Mouse (Mus musculus) G1E (cell line): ENCODE results near the gene Sugp1. TPM values are rescaled to one million over a fixed set of nuclear protein-coding genes. Genes with fewer than 3 reads are reported as not detected.
A peak's percentile ranks its signal among the peaks of the same experiment; 100 is the strongest.
"Not testable (repeated sequence)": the region's sequence is repeated elsewhere in the genome, so short reads cannot be mapped to it uniquely, and the experiment has no call there.

Experiments
- ATAC-seq: 2 replicates; pipeline ENCODE4 v1.8.0; 2016; ENCODE audit warnings: mild to moderate bottlenecking; ENCODE audit not compliant: insufficient number of reproducible peaks, poor library complexity, low FRiP score, severe bottlenecking; ENCODE audit errors: extremely low read depth
- DNase-seq: peaks from one replicate; pipeline ENCODE4 v3.0.0; 2012; ENCODE audit warnings: low spot score
- H3K27me3 ChIP-seq: 2 replicates; pipeline ENCODE4 v1.6.1; 2012; ENCODE audit warnings: mild to moderate bottlenecking, low read length, inconsistent platforms; ENCODE audit not compliant: insufficient read depth
- H3K36me3 ChIP-seq: replicated peaks from 2 replicates; pipeline ENCODE3; 2012; ENCODE audit warnings: mild to moderate bottlenecking, inconsistent platforms
- H3K4me1 ChIP-seq: 2 replicates; pipeline ENCODE4 v1.6.1; 2012; ENCODE audit warnings: low read depth, low read length, inconsistent platforms, mixed read lengths; ENCODE audit not compliant: insufficient read depth
- H3K4me3 ChIP-seq: 2 replicates; pipeline ENCODE4 v1.5.1; 2012; ENCODE audit warnings: low read depth, mild to moderate bottlenecking, inconsistent platforms, low read length, moderate library complexity, mixed read lengths
- H3K9me3 ChIP-seq: replicated peaks from 2 replicates; pipeline ENCODE4 v1.6.1; 2012; ENCODE audit warnings: inconsistent platforms
- CTCF ChIP-seq: IDR thresholded peaks from 2 replicates; pipeline ENCODE4 v1.5.1; 2012; ENCODE audit warnings: low read depth, low read length, inconsistent platforms, mixed read lengths
- GATA1 ChIP-seq: IDR thresholded peaks from 2 replicates; pipeline ENCODE4 v1.6.1; 2012; ENCODE audit warnings: borderline replicate concordance, low read length, inconsistent platforms, mixed read lengths
- GATA2 ChIP-seq: IDR thresholded peaks from 2 replicates; pipeline ENCODE4 v1.6.1; 2012; ENCODE audit warnings: low read depth, low read length, inconsistent platforms, borderline replicate concordance
- POLR2AphosphoS5 ChIP-seq: IDR thresholded peaks from 2 replicates; pipeline ENCODE4 v1.6.1; 2012; ENCODE audit warnings: low read depth, low read length, inconsistent platforms; ENCODE audit not compliant: insufficient replicate concordance
- TAL1 ChIP-seq: conservative IDR thresholded peaks from 2 replicates; pipeline ENCODE4 v1.6.1; 2012; ENCODE audit warnings: low read depth, low read length, inconsistent platforms, mixed read lengths
- polyA plus RNA-seq: library from polyadenylated mRNA; stranded (reverse); fragments of >175 nt; gene quantifications from 2 replicates; pipeline ENCODE4 v1.2.3, GENCODE M21; 2012
- total RNA-seq, 2 experiments: library from RNA; stranded (forward) in 1 of 2; stranded (reverse) in 1 of 2; fragments of 200-1000 nt in 1 of 2; fragments of >200 nt in 1 of 2; fragmentation: Nextera tagmentation in 1 of 2; gene quantifications; 2 replicates each; pipeline ENCODE4 v1.2.3; 2014 to 2017

Sugp1 gene
- total and polyA plus RNA-seq, 3 experiments = 33.1 to 44.9 (median 43.3) TPM

DNA sequence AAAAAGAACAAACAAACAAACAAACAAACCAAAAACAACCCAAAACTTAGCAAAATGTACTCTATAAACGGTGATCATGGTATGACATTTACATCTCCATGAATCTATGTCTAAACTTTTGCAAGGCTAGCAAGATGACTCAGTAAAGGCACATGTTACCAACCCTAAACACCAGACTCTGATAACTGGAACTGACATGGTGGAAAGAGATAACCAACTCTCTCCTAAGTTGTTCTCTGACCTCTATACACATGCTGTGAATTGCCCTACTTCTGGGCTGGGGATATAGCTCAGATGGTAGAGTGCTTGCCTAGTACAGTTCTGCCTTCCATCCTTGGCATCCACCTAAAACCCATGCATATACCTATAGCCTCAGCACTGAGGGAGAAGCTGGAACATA, 4.6 kb upstream of the Sugp1 start:
- no peak overlapping the region for H3K4me3 ChIP-seq
- H3K9me3 ChIP-seq = no peaks in the 10 kb centered on the region
- peaks cover 26% of the 10 kb centered on the region for H3K4me1 ChIP-seq
- TF ChIP-seq POLR2AphosphoS5 = no peak
- no peak for TF ChIP-seq CTCF
- TF ChIP-seq TAL1 = no peak
- no peak for TF ChIP-seq GATA1
- TF ChIP-seq GATA2 = no peak
- no peak for DNase-seq
- no peak for ATAC-seq
- no peaks in the 10 kb centered on the region for H3K27me3 ChIP-seq
- peaks cover 70% of the 10 kb centered on the region for H3K36me3 ChIP-seq

DNA sequence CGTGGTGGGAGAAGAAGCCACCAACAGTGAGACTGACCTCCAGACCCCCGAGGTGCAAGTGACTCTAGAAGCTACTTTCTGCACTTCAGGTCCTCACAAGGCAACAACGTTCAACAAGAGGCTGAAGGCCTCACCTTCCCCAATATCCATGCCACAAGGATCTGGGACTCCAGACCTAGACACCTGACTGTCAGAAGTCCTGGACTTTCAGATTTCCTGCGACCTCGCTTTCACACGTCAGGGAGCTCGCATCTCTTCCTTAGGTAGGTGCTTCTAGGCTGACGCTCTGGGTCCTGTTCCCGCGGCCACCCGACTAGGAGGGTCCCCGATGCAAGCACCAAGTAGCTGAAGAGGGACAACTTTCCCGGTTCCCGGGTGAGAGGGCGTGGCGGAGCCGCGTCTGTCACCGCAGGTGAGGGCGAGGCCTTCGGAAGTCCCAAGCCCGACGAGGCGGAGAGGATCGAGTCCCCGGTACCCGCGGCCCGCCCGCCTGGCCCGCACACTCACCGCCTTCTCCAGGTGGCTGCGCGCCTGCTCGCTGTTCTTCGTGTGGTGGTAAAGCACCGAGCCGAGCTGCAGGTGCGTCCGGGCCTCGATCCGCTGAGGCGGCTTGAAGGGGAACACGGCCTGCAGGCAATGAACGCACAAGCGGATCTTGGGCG, 597 bp upstream of the Sugp1 start:
- Histone ChIP-seq H3K4me1 (peaks cover 42% of the 10 kb centered on the region), H3K27me3 (no peaks in the 10 kb centered on the region), H3K9me3 (no peaks in the 10 kb centered on the region), H3K36me3 (peaks cover 50% of the 10 kb centered on the region), H3K4me3 (peak overlapping the region; percentile 91)
- ATAC-seq = no peak
- peak; percentile 39 for DNase-seq
- TF ChIP-seq GATA2 (no peak), TAL1 (no peak), GATA1 (no peak), POLR2AphosphoS5 (no peak), CTCF (no peak)

DNA sequence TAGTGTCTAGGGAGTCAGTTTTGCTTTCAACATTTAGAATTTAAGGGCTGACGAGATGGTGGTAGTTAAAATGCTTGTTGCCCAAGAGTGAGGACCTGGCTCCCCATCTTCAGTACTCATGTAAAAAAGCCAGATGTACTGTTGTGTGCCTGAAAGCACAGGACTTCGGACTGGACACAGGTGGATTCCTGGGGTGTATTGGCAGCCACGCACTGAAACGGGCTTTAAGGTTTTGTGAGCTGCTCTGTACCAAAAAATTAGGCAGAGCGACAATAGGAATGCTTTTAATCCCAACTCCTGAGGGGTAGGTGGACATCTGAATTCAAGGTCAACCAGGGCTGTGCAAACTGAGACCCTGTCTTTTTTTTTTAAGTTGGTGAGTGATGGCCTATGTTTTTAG, 1.4 kb downstream of the Sugp1 start:
- Histone ChIP-seq H3K4me3 (peak overlapping the region; percentile 91; the same call in 1 of the 2 replicates), H3K36me3 (peaks cover 51% of the 10 kb centered on the region), H3K27me3 (no peaks in the 10 kb centered on the region), H3K9me3 (no peaks in the 10 kb centered on the region), H3K4me1 (peaks cover 42% of the 10 kb centered on the region)
- no peak for TF ChIP-seq POLR2AphosphoS5
- TF ChIP-seq CTCF = no peak
- no peak for TF ChIP-seq TAL1
- TF ChIP-seq GATA2 = no peak
- TF ChIP-seq GATA1 = no peak
- no peak for ATAC-seq
- no peak for DNase-seq

DNA sequence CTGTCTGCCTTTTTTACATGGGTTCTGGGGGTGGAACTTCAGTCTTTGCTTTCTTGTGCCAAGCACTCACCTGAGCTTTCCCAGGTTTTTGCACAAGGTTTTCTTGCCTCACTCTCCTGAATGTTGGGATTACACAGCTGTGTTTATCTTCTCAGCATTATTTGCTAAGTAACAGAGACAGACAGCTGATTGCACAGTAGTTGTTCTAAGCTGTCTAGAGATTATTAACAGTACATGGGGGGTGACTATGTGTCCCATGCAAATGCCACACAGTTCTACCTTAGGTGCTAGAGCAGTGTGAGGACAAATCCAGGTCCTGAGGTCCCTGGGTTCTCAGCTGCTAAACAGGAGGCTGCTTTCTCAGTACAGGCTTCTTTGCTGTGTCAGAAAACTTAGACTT, 7.0 kb downstream of the Sugp1 start:
- H3K36me3 ChIP-seq = peaks cover 77% of the 10 kb centered on the region
- H3K4me3 ChIP-seq = no peak overlapping the region
- ATAC-seq = no peak
- TF ChIP-seq TAL1 (no peak), POLR2AphosphoS5 (no peak), GATA2 (no peak), GATA1 (no peak), CTCF (no peak)
- H3K4me1 ChIP-seq = peaks cover 2% of the 10 kb centered on the region; the same call in 1 of the 2 replicates
- H3K9me3 ChIP-seq = no peaks in the 10 kb centered on the region
- H3K27me3 ChIP-seq = no peaks in the 10 kb centered on the region
- DNase-seq = no peak

DNA sequence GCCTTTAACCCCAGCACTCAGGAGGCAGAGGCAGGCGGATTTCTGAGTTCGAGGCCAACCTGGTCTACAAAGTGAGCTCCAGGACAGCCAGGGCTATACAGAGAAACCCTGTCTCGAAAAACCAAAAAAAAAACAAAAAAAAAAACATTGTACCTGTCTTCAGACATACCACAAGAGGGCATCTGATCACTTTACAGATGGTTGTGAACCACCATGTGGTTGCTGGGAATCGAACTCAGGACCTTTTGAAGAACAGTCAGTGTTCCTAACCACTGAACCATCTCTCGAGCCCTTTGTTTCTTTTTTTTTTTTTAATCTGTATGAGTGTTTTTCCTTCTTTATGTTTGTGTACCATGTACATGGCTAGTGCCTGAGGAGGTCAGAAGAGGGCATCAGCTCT, 7.8 kb downstream of the Sugp1 start:
- H3K4me3 ChIP-seq, H3K27me3 ChIP-seq, DNase-seq, ATAC-seq, H3K9me3 ChIP-seq, H3K4me1 ChIP-seq: not testable (repeated sequence)
- peaks cover 82% of the 10 kb centered on the region for H3K36me3 ChIP-seq

DNA sequence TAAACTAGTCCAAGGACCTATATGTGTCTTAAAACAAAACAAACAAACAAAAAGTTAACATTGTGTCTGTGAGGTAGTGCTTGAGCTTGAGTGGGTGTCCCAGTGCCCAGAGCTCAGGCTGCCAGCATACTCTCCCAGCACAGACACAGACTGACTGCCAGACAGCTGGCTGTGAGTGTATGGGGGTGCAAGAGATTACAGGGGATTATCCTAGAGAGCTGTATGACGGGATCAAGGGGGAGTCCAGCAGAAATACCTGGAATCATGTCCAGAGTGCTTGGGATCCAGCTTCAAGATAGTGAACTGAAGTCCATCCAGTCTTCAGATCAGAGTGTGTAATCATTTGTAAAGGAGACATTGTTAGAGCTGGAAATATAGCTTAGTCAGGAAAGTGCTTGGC, 15.1 kb downstream of the Sugp1 start:
- Histone ChIP-seq H3K4me1 (no peaks in the 10 kb centered on the region), H3K27me3 (no peaks in the 10 kb centered on the region), H3K4me3 (no peak overlapping the region), H3K9me3 (no peaks in the 10 kb centered on the region), H3K36me3 (peaks cover 92% of the 10 kb centered on the region)
- ATAC-seq (no peak), DNase-seq (no peak)
- TF ChIP-seq POLR2AphosphoS5 (no peak), CTCF (no peak), TAL1 (no peak), GATA2 (no peak), GATA1 (no peak)

DNA sequence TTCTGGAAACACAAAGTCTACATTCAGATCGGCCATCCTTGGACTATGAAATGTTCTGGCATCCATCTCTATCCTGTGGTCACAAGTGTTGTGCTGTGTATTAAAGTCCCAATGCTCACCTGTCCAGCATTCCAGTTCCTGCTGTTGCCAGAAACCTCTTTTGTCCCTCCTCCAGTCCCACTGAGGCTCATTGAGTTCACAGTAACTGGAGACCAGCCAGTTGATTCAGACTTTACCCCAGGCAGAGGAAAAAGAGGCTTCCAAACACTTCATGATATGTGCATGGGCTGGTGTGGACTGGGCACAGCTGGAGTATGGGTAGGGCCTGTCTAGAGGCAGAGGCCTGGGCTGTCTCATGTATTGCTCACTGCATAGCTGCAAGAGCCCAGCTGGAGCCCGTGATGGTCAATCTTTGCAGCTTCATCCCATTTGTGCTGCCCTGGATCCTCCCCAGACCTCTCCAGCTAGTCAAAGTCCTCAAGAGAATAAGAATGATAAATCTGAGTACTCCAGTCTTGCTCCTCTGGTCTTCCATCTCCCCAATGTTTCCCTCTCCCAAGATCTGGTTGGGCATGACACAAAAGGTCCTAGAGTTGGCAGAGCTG, 29.3 kb downstream of the Sugp1 start:
- H3K4me3 ChIP-seq = no peak overlapping the region
- peaks cover 13% of the 10 kb centered on the region for H3K4me1 ChIP-seq
- peaks cover 59% of the 10 kb centered on the region for H3K36me3 ChIP-seq
- H3K9me3 ChIP-seq = no peaks in the 10 kb centered on the region
- ATAC-seq = no peak
- TF ChIP-seq GATA1 = no peak
- no peak for TF ChIP-seq CTCF
- TF ChIP-seq GATA2 = no peak
- no peak for TF ChIP-seq TAL1
- TF ChIP-seq POLR2AphosphoS5 = no peak
- no peak for DNase-seq
- peaks cover 4% of the 10 kb centered on the region; the same call in 1 of the 2 replicates for H3K27me3 ChIP-seq
